Mouse (Mus musculus) kidney, adult 2 months (tissue): ENCODE data around the gene Sgsm2.

Experiments
- CTCF ChIP-seq: fragments of 200-500 bp; conservative IDR thresholded peaks from 2 replicates; pipeline ENCODE4 v1.5.1; 2011; ENCODE audit warnings: low read depth, mild to moderate bottlenecking, control low read depth, low read length, moderate library complexity, mixed read lengths; ENCODE audit not compliant: insufficient read depth, insufficient read length
- POLR2A ChIP-seq: fragments of 200-500 bp; IDR thresholded peaks from one replicate; pipeline ENCODE4 v1.6.1; 2011; ENCODE audit warnings: low read depth, low read length, control low read depth

- no peak for TF ChIP-seq CTCF
- TF ChIP-seq POLR2A: no peak
Observed at GRCm38 (mm10) chr11:74826151-74826550, 70.7 kb downstream of the Sgsm2 start.
